Mouse (Mus musculus) bone marrow macrophage, adult 2 months (primary cell): ENCODE results near the gene Prorsd1.

Experiments used
- CTCF ChIP-seq: IDR thresholded peaks from 2 replicates; pipeline ENCODE4 v1.5.1; 2012; ENCODE audit warnings: low read depth, mild to moderate bottlenecking, low read length, moderate library complexity
- POLR2A ChIP-seq: IDR thresholded peaks from 2 replicates; pipeline ENCODE4 v1.6.1; 2012; ENCODE audit warnings: mild to moderate bottlenecking, low read depth, low read length, borderline replicate concordance

GRCm38 (mm10) chr11:29563406-29563805 lies 48.6 kb upstream of the Prorsd1 start:
- TF ChIP-seq POLR2A (no peak), CTCF (no peak)
